Mouse (Mus musculus) ovary, adult 18-20 months (tissue): ENCODE measurements around the gene Hdac4.
A peak's percentile ranks its signal among the peaks of the same experiment; 100 is the strongest.

Experiments
- DNase-seq: peaks from one replicate; pipeline ENCODE4 v3.0.0; 2022; ENCODE audit warnings: low spot score, mixed read lengths

Hdac4 gene

GRCm38 (mm10) chr1:92099502-92099901 is 96.0 kb downstream of the Hdac4 start:
- DNase-seq = peak; percentile 33

- DNase-seq = no peak
Observed at GRCm38 (mm10) chr1:92098456-92098855, 97.0 kb downstream of the Hdac4 start.

DNA sequence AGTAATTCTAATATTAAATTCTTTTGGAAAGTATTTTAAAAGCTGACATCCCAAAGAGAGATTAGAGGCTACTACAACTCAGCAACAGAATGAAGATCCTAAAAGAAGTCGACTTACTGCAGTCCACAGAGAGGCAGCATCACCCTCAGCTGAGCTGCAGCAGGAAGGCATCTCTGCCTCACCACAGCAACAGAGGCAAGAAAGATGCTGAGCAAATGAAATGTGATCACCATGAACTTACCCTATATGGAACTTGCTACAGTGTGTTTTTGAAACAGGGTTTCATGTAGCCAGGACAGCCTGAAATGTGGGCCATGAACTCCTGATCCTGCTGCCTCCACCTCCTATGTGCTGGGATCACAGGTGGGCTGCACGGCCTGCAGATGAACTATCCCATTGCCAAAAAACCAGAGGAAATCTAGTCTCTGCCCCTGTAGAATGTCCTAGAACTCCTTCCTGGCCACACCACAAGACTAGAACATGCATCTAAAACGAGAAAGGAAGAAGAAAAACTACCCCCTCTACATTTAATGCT is 98.4 kb downstream of the Hdac4 start:
- no peak for DNase-seq

GRCm38 (mm10) chr1:92092286-92092685 is 103.2 kb downstream of the Hdac4 start:
- no peak for DNase-seq

GRCm38 (mm10) chr1:92087821-92088220 is 107.7 kb downstream of the Hdac4 start:
- DNase-seq = no peak

DNA sequence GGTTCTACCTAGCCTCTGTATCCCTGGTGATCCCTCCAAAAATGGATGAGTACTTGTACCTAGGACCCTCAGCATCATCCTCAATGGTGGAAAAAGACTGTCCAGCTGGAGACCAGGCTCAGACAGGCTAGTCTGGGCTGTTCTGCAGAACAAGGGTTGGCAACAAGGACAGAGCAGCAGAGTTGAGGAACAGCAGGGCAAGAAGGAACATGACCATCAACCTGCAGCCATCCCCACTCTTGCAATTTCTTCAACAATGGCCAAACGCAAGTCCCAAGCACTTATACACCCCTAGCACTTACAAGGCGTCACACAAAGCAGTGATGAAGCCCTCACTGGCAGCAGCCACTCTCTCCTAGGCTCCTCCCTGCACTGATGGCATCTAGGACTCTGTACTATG is 108.2 kb downstream of the Hdac4 start:
- no peak for DNase-seq

GRCm38 (mm10) chr1:92086841-92087240 is 108.7 kb downstream of the Hdac4 start:
- DNase-seq = no peak

DNA sequence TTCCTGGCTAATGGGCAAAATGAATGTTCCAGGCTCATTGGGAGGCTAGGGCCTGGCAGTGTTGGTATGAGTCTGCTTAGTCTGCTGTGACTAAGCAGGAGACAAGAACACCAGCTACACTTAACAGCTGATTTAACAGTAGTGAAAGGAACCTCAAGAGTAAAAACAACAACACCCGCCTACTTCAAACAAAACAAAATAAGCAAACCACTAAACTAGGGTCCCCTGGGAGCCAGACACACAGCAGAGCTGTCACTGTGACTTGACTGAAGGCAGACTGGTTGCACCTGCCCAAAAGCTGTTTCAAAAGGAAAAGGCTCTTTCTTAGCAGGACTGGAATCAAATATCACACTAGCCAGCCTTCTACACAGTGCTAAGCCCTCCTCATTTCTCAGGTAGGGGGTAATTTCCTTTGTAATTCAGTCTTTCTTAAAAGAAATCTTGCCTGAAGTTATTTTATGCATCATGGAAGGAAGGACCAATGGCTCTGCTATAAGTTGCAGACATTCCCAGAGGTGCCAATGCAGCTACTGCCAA is 109.2 kb downstream of the Hdac4 start:
- DNase-seq = no peak

DNA sequence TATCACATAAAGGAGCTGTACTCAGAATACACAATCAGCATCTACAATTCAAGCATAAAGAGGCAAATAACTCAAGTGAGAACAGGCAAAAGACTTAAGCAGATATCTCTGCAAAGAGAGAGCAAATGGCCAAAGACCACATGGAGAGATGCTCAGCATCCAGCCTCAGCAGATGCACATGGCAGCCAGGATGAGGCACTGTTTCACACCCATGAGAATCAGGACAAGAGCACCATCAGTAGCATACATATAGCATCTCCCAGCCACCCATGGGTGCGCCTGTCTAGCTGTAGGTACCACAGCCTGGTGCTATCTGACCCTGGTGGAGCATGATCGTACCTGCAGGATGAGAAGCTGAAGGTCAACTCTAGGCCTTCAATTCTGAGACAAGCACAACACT is 110.8 kb downstream of the Hdac4 start:
- DNase-seq = no peak

DNA sequence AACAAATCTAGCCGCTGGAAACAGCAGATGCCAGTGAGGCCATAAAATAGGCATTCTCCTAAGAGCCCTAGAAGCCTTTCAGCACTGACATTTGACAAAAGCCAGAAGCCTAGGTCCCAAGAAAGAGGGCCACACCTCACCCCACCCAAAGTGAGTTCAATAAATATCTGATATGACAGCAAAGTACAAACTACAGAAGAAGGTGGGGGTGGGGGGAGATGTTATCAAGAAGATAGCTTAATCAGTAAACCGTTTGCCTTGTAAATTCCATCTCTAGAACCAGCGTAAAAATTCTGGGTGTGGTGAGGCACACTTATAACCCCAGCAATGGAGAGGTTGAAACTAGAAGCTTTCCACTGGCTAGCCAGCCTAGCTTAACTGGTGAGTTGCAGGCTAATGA is 111.5 kb downstream of the Hdac4 start:
- no peak for DNase-seq

- no peak for DNase-seq
Observed at GRCm38 (mm10) chr1:92082837-92083541, 112.5 kb downstream of the Hdac4 start.

- DNase-seq = no peak
Observed at GRCm38 (mm10) chr1:92082156-92082836, 113.2 kb downstream of the Hdac4 start.

DNA sequence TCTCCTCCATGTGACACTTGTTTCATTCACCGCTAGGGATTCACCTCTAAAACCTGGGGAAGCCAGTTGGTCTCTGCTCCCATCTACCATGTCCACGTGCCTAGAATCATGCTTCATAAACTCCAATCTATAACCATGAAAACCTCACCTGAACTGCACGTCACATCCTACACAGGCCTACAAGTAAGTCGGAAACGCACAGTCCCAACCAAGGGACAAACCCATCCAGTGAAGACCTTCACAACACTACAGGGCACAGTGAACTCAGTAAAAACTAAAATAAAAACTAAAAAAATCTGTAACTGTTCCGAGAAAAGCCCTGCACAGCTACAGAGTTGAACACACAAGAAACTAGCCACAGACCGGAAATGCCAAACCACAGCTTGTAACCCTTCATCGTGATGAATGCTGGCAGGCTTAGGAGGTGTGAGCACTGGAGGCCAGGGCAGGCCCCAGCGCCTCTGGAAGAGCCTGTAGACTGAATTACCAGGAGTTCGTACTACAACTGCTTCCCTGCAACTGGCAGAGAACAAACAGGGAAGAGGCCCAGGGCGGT is 115.4 kb downstream of the Hdac4 start:
- no peak for DNase-seq

DNA sequence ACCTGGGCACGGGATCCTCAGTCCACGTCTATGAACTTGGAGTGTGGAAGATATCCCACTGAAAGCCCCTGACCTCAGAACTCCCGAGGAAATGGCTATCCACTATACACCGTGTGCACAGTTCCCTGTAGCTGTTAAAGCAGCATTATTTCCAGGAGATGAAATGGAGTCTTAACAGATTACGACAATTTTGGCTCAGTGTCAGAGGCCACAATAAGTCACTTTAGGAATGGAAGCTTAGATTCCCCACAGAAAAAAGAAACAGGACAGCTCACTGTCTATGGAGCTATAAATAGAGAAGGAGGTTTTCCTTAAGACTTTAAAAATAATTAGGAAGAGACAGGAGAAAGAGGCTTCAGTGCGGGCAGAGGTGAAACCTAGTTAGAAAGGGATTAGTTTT is 120.2 kb downstream of the Hdac4 start:
- DNase-seq = no peak

- no peak for DNase-seq
Observed at GRCm38 (mm10) chr1:92074655-92075054, 120.8 kb downstream of the Hdac4 start.

- DNase-seq = no peak
Observed at GRCm38 (mm10) chr1:92069932-92070677, 125.4 kb downstream of the Hdac4 start.

- no peak for DNase-seq
Observed at GRCm38 (mm10) chr1:92069464-92069863, 126.0 kb downstream of the Hdac4 start.

DNA sequence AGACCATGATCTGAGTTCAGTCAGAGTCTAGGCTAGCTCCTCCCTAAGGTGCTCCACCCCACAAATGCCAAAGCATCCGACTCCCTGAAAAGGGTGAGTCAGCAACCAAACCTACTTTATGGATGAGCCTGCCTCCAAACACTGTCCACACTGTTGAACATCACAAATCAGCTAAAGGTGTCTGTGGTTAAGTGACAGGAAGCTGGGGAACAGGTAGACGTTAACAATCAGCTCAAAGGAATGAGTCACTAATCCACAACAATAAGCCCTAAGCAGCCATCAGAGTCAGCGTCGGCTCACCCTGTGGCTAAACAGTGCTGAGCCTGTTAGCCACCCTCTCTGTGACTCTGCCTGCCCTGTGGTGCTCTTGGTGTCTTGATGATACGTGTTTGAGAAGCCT is 131.2 kb downstream of the Hdac4 start:
- no peak for DNase-seq

DNA sequence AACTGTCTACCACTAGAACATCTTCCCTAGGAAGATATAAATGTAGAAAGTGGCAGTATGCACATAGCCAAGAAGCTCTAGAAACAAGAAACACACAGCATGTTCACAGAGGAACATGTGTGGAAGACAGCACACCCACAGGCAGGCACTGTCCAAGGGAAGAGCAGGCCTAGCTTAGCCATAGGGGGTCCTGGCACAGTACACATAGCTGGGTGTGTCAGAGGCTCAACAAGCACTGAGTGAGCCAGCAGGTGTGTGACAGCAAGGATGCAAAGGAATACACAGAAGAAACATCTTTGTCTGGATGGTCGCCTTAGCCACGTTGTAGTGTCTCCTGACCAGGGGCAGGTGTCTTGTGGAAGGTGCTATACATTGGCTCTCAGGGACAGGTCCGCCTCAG is 132.2 kb downstream of the Hdac4 start:
- DNase-seq = no peak

DNA sequence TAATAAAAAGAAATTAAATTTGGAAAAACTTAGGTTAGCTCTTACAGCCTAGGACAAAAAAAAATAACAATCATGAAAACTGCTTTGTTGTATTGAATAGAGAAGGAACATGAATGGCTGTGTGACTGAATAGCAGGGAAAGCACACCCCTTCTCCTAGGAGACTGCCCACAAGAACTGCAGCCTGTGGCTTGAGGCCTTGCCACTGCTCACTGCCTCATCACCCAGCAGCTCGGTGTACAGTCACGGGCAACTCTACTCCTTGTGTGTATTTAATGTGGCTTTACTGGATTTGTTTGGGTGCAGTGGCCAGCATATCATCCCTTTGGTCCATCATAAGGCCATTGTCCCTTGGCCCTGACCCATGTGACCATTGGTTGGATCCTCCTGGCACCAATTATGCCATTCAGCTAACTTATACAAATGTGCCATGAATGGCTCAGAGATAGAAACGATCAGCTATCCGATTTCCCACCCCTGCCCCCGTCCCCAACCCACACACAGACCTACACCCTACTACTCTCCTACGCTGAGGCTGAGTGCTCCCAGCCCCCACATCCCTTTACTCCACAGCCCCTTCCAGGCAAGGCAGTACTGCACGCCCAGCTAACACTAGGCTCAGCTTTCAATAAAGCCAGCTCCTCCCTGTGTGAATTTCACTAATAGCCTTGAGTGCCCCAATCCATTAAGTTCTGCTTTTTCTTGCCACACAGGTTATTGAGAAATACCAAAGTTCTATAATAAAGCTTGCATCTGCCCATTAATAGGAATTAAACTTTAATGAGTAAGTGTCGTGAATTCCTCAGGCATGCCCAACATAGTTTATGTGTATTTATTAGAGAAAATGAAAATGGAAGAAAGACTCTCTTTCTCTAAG is 134.1 kb downstream of the Hdac4 start:
- DNase-seq = no peak

DNA sequence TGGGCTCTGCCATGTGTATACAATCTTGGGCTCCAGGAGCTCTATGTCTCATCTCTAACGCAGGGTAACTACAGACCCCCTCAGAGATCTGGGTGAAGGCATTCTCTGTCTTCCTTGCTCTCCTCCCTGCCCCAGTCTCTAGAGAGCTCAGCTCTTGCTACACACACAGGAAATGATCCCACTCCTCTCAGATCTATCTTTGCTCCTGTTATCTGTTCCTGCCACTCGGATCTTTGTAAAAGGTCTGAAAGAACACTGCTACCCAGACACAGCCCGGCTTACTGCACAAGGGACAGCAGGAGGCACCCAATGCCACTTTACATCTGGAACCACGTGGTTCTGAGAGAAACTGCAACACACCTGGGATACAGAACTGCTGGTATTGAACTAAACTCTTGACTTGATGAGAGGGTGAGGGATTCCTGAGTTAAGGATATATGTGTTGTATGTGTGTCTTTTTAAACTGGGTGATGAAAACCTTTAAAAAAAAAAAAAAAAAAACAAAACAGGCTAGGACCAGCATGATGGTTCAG is 134.9 kb downstream of the Hdac4 start:
- DNase-seq = no peak
